In the genomic region with DNA sequence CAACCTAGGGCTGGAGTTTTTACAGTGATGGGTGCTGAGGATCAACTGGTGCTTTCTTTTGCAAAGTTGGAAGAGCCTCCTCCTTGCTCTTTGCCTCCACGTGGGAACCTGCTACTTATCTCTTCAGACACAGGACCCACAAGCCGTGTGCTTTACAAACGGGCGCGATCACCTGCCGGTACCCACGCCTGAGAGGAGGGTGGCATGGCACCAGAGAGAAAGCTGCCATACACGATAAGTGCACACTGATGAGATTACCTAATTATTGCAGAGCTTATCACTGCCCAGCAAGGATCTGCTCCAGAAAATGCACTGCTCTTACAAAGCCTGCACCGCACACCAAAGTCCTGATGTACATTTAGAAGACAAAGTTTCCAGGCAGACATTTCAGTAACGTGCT, we compare ENCODE assay signal across 13 mouse cellular contexts.
DNase-seq lines count a peak whose midpoint lies in the region; ATAC-seq lines count a peak whose summit lies in the region.
"Had no signal": no experiment of that assay in that cellular context is flagged by ENCODE, and none has a peak within 500 bp of the region (broad histone marks: within the 10 kb centered on the region; RNA-seq: fewer than 3 reads in every experiment).

No protein-coding gene starts in this region.

- H3K36me3 ChIP-seq in lung, embryonic 15.5 days, result no peaks in the 10 kb centered on the region
- H3K36me3 ChIP-seq in liver, embryonic 15.5 days (replicated peaks), result no peaks in the 10 kb centered on the region; the same call in 1 of the 2 replicates
- no peaks in the 10 kb centered on the region for H3K36me3 ChIP-seq in stomach, embryonic 16.5 days (ENCODE audit: control insufficient read depth, insufficient read depth, low read length)
- H3K36me3 ChIP-seq: embryonic facial prominence, embryonic 15.5 days; midbrain, embryonic 12.5 days had no signal

- H3K9ac ChIP-seq in lung, embryonic 15.5 days, result no peak overlapping the region
- H3K9ac ChIP-seq in liver, embryonic 15.5 days, result peak overlapping the region; percentile 35
- H3K9ac ChIP-seq in stomach, embryonic 16.5 days (ENCODE audit: low read length), result no peak overlapping the region
- H3K9ac ChIP-seq: embryonic facial prominence, embryonic 15.5 days; midbrain, embryonic 12.5 days had no signal

- no peak overlapping the region for H3K4me3 ChIP-seq in lung, embryonic 15.5 days
- H3K4me3 ChIP-seq in liver, embryonic 15.5 days (replicated peaks), result peak overlapping the region; percentile 13
- H3K4me3 ChIP-seq in stomach, embryonic 16.5 days (replicated peaks; ENCODE audit: low read length), result no peak overlapping the region
- H3K4me3 ChIP-seq: embryonic facial prominence, embryonic 15.5 days; midbrain, embryonic 12.5 days had no signal

- WGBS in lung, embryonic 15.5 days, result 87% methylated on average over 10 of the region's 10 CpGs
- WGBS in liver, embryonic 15.5 days (ENCODE audit: insufficient replicate concordance), result 24% methylated on average over 10 of the region's 10 CpGs
- WGBS in stomach, embryonic 16.5 days, result 79% methylated on average over 10 of the region's 10 CpGs

- no peak overlapping the region for H3K4me2 ChIP-seq in lung, embryonic 15.5 days
- peak overlapping the region; percentile 62 for H3K4me2 ChIP-seq in liver, embryonic 15.5 days
- no peak overlapping the region for H3K4me2 ChIP-seq in stomach, embryonic 16.5 days (ENCODE audit: low read depth, low read length)
- H3K4me2 ChIP-seq: embryonic facial prominence, embryonic 15.5 days; midbrain, embryonic 12.5 days had no signal

- no peak overlapping the region for H3K27ac ChIP-seq in lung, embryonic 15.5 days
- peak overlapping the region; percentile 93 for H3K27ac ChIP-seq in liver, embryonic 15.5 days (replicated peaks)
- no peak overlapping the region for H3K27ac ChIP-seq in stomach, embryonic 16.5 days (ENCODE audit: low read length)
- H3K27ac ChIP-seq: embryonic facial prominence, embryonic 15.5 days; midbrain, embryonic 12.5 days had no signal

- DNase-seq in lung, postnatal 10 days, result no peak
- DNase-seq in c-Kit-positive CD71-positive TER-119-positive erythroid progenitor cells, embryonic 14.5 days (ENCODE audit: low spot score), result peak; percentile 89
- DNase-seq in left cerebral cortex, postnatal 36 days (ENCODE audit: low spot score in 2 of 2), result no peak
- DNase-seq in urinary bladder, postnatal 4 days (ENCODE audit: low spot score in 2 of 2), result no peak
- DNase-seq: heart, postnatal 36 days; lung, adult 18-20 months; right cerebral cortex, postnatal 14 days; thymus, adult 18-20 months had no signal

- no peaks in the 10 kb centered on the region for H3K9me3 ChIP-seq in lung, embryonic 15.5 days
- no peaks in the 10 kb centered on the region for H3K9me3 ChIP-seq in liver, embryonic 15.5 days (replicated peaks)
- no peaks in the 10 kb centered on the region for H3K9me3 ChIP-seq in stomach, embryonic 16.5 days (replicated peaks; ENCODE audit: control insufficient read depth, low read length)
- H3K9me3 ChIP-seq: embryonic facial prominence, embryonic 15.5 days; midbrain, embryonic 12.5 days had no signal

- ATAC-seq in lung, embryonic 15.5 days (ENCODE audit: borderline replicate concordance, extremely low read depth, low FRiP score, low TSS enrichment), result peak; percentile 31; the same call in 1 of the 2 replicates
- ATAC-seq in liver, embryonic 15.5 days (ENCODE audit: insufficient read depth), result peak; percentile 98
- peak; percentile 74 for ATAC-seq in stomach, embryonic 16.5 days (ENCODE audit: insufficient read depth, low FRiP score)

- H3K4me1 ChIP-seq in lung, embryonic 15.5 days, result peaks cover 19% of the 10 kb centered on the region
- peaks cover 67% of the 10 kb centered on the region for H3K4me1 ChIP-seq in liver, embryonic 15.5 days (replicated peaks)
- H3K4me1 ChIP-seq in stomach, embryonic 16.5 days (ENCODE audit: control insufficient read depth, insufficient read depth, low read length), result no peaks in the 10 kb centered on the region

- intact Hi-C loops in left cerebral cortex, postnatal 36 days (cut with DNase I), result no loop called here

- no peaks in the 10 kb centered on the region for H3K27me3 ChIP-seq in lung, embryonic 15.5 days
- H3K27me3 ChIP-seq in liver, embryonic 15.5 days, result no peaks in the 10 kb centered on the region
- no peaks in the 10 kb centered on the region for H3K27me3 ChIP-seq in stomach, embryonic 16.5 days (ENCODE audit: control insufficient read depth, insufficient read depth, low read length)
- H3K27me3 ChIP-seq: embryonic facial prominence, embryonic 15.5 days; midbrain, embryonic 12.5 days had no signal

Comparison
In these comparisons a context has a peak if more than half of its experiments do, and no peak if none do; other contexts are left out.
1. ATAC-seq: peak in every context shown above with its lines; median percentile 98 in liver, embryonic 15.5 days; 74 in stomach, embryonic 16.5 days; 31 in lung, embryonic 15.5 days.